Comparison of ENCODE assay signal across 8 mouse cellular contexts in genomic region chr10:85389286-85390139, GRCm38 (mm10). TPM values are rescaled to one million over a fixed set of nuclear protein-coding genes. Genes with fewer than 3 reads are reported as not detected.
A peak's percentile ranks its signal among the peaks of the same experiment; 100 is the strongest.
DNase-seq lines count a peak whose midpoint lies in the region; ATAC-seq lines count a peak whose summit lies in the region.

No protein-coding gene starts in this region.

- H3K9me3 ChIP-seq in embryonic facial prominence, embryonic 11.5 days (replicated peaks; ENCODE audit: control insufficient read depth, low read length) = no peaks in the 10 kb centered on the region
- H3K9me3 ChIP-seq in limb, embryonic 13.5 days = no peaks in the 10 kb centered on the region

- no peak overlapping the region; the same call in 1 of the 2 replicates for H3K9ac ChIP-seq in embryonic facial prominence, embryonic 11.5 days (replicated peaks; ENCODE audit: low read length)
- H3K9ac ChIP-seq in limb, embryonic 13.5 days = peak overlapping the region; percentile 45

- WGBS in embryonic facial prominence, embryonic 11.5 days = 26% methylated on average over 23 of the region's 23 CpGs
- 24% methylated on average over 23 of the region's 23 CpGs for WGBS in limb, embryonic 13.5 days

- no peak overlapping the region for H3K27ac ChIP-seq in embryonic facial prominence, embryonic 11.5 days (replicated peaks; ENCODE audit: low read depth, low read length)
- H3K27ac ChIP-seq in limb, embryonic 13.5 days = no peak overlapping the region

- H3K27me3 ChIP-seq in embryonic facial prominence, embryonic 11.5 days (ENCODE audit: control insufficient read depth, insufficient read depth, low read length) = no peaks in the 10 kb centered on the region; the same call in 1 of the 2 replicates
- H3K27me3 ChIP-seq in limb, embryonic 13.5 days = no peaks in the 10 kb centered on the region

- peak; percentile 44 for DNase-seq in embryo, embryonic 10.5 days (ENCODE audit: low spot score)
- no peak for DNase-seq in embryo, embryonic 10 days (ENCODE audit: low spot score)
- DNase-seq in CD4-positive helper T cell, adult 2 months (ENCODE audit: low read depth, low spot score) = peak; percentile 69
- DNase-seq in embryonic facial prominence, embryonic 11.5 days (ENCODE audit: low spot score) = peak; percentile 72
- DNase-seq in MN1 (ENCODE audit: low spot score) = no peak
- DNase-seq in adrenal gland, postnatal 4 days (ENCODE audit: low spot score in 2 of 2) = no peak
- no peak for DNase-seq in ovary, postnatal 10 days (ENCODE audit: low spot score)

- no peak for ATAC-seq in embryonic facial prominence, embryonic 11.5 days (replicated peaks; ENCODE audit: insufficient number of reproducible peaks, low FRiP score, low TSS enrichment, low read depth)
- ATAC-seq in limb, embryonic 13.5 days (ENCODE audit: low FRiP score, low read depth) = no peak

- H3K4me1 ChIP-seq in embryonic facial prominence, embryonic 11.5 days (ENCODE audit: control insufficient read depth, insufficient read depth, low read length) = peaks cover 2% of the 10 kb centered on the region
- H3K4me1 ChIP-seq in limb, embryonic 13.5 days = peaks cover 25% of the 10 kb centered on the region

- H3K4me3 ChIP-seq in embryonic facial prominence, embryonic 11.5 days (ENCODE audit: low read depth, low read length) = peak overlapping the region; percentile 62
- peak overlapping the region; percentile 76 for H3K4me3 ChIP-seq in limb, embryonic 13.5 days

- H3K4me2 ChIP-seq in embryonic facial prominence, embryonic 11.5 days (ENCODE audit: low read depth, low read length) = peak overlapping the region; percentile 99
- H3K4me2 ChIP-seq in limb, embryonic 13.5 days (replicated peaks) = peak overlapping the region; percentile 100

- H3K36me3 ChIP-seq in embryonic facial prominence, embryonic 11.5 days (replicated peaks; ENCODE audit: control insufficient read depth, insufficient read depth, low read depth, low read length) = no peaks in the 10 kb centered on the region
- no peaks in the 10 kb centered on the region for H3K36me3 ChIP-seq in limb, embryonic 13.5 days

RNA-seq across cellular contexts. Expression of gene Btbd11, which starts 2.9 kb away (rescaled TPM):
- polyA plus RNA-seq in embryonic facial prominence, embryonic 11.5 days (2014; fragmentation: Nextera tagmentation; extraction: Ambion mirVana) = 4.4 and 8.1 TPM in 2 replicates
- polyA plus RNA-seq in limb, embryonic 13.5 days (2015; fragmentation: Nextera tagmentation; extraction: Ambion mirVana) = 9.2 and 9.7 TPM in 2 replicates
- total RNA-seq in adrenal gland, postnatal 4 days (2021) = 1 to 10 TPM; 8.6 to 9.0 TPM

Comparison
In these comparisons a context has a peak if more than half of its experiments do, and no peak if none do; other contexts are left out.
1. DNase-seq: peak in embryo, embryonic 10.5 days (single experiment), CD4-positive helper T cell, adult 2 months (single experiment) and embryonic facial prominence, embryonic 11.5 days (single experiment); none in embryo, embryonic 10 days (single experiment), MN1 (single experiment), adrenal gland, postnatal 4 days (0 of 2) and ovary, postnatal 10 days (single experiment).